Mouse (Mus musculus) MEL (cell line): ENCODE results near the gene Cwc25.

ENCODE experiments used
- CHD2 ChIP-seq: IDR thresholded peaks from 2 replicates; pipeline ENCODE4 v1.6.1; 2011; ENCODE audit warnings: low read length, improper control_type of control experiment
- CTCF ChIP-seq, 3 experiments: IDR thresholded peaks in 2 of 3; conservative IDR thresholded peaks in 1 of 3; 2 replicates each; pipeline ENCODE4 v1.5.1; 2011 to 2012; ENCODE audit warnings: low read length in 3 of 3, low read depth in 2 of 3, mild to moderate bottlenecking in 2 of 3, improper control_type of control experiment in 1 of 3, inconsistent platforms in 1 of 3, mixed read lengths in 1 of 3, moderate library complexity in 1 of 3; ENCODE audit not compliant: control insufficient read depth in 1 of 3, insufficient read depth in 1 of 3, poor library complexity in 1 of 3, severe bottlenecking in 1 of 3
- EP300 ChIP-seq, 2 experiments: IDR thresholded peaks; 2 replicates each; pipeline ENCODE4 v1.6.1; 2011; ENCODE audit warnings: improper control_type of control experiment in 2 of 2, low read length in 2 of 2, low read depth in 1 of 2, mild to moderate bottlenecking in 1 of 2
- ETS1 ChIP-seq: IDR thresholded peaks from 2 replicates; pipeline ENCODE4 v1.6.1; 2012; ENCODE audit warnings: low read depth, mild to moderate bottlenecking, inconsistent platforms, low read length, improper control_type of control experiment, moderate library complexity
- MAFK ChIP-seq: IDR thresholded peaks from 2 replicates; pipeline ENCODE4 v1.6.1; 2011; ENCODE audit warnings: low read depth, mild to moderate bottlenecking, low read length, improper control_type of control experiment, borderline replicate concordance
- MAZ ChIP-seq: IDR thresholded peaks from 2 replicates; pipeline ENCODE4 v1.6.1; 2012; ENCODE audit warnings: low read depth, mild to moderate bottlenecking, inconsistent platforms, low read length, improper control_type of control experiment
- MXI1 ChIP-seq: IDR thresholded peaks from 2 replicates; pipeline ENCODE4 v1.6.1; 2011; ENCODE audit warnings: mild to moderate bottlenecking, low read depth, low read length, improper control_type of control experiment
- NRF1 ChIP-seq: IDR thresholded peaks from 2 replicates; pipeline ENCODE4 v1.6.1; 2014; ENCODE audit warnings: low read depth, mild to moderate bottlenecking, inconsistent platforms, low read length, improper control_type of control experiment, moderate library complexity; ENCODE audit not compliant: poor library complexity, insufficient read depth, severe bottlenecking
- POLR2A ChIP-seq, 2 experiments: IDR thresholded peaks; 2 replicates each; pipeline ENCODE4 v1.6.1; 2011 to 2012; ENCODE audit warnings: low read length in 2 of 2, mild to moderate bottlenecking in 2 of 2, control low read depth in 1 of 2, improper control_type of control experiment in 1 of 2, low read depth in 1 of 2, moderate library complexity in 1 of 2; ENCODE audit not compliant: control insufficient read depth in 1 of 2, insufficient read depth in 1 of 2, poor library complexity in 1 of 2
- UBTF ChIP-seq: IDR thresholded peaks from 2 replicates; pipeline ENCODE4 v1.6.1; 2012; ENCODE audit warnings: low read depth, mild to moderate bottlenecking, inconsistent platforms, low read length, improper control_type of control experiment, moderate library complexity, borderline replicate concordance; ENCODE audit not compliant: insufficient read depth
- USF2 ChIP-seq, 2 experiments: IDR thresholded peaks; 2 replicates each; pipeline ENCODE4 v1.6.1; 2011 to 2012; ENCODE audit warnings: improper control_type of control experiment in 2 of 2, low read length in 2 of 2, borderline replicate concordance in 1 of 2, inconsistent platforms in 1 of 2, low read depth in 1 of 2, mild to moderate bottlenecking in 1 of 2; ENCODE audit not compliant: insufficient read depth in 1 of 2
- ZC3H11A ChIP-seq: IDR thresholded peaks from 2 replicates; pipeline ENCODE4 v1.6.1; 2012; ENCODE audit warnings: low read depth, mild to moderate bottlenecking, inconsistent platforms, low read length, improper control_type of control experiment

DNA sequence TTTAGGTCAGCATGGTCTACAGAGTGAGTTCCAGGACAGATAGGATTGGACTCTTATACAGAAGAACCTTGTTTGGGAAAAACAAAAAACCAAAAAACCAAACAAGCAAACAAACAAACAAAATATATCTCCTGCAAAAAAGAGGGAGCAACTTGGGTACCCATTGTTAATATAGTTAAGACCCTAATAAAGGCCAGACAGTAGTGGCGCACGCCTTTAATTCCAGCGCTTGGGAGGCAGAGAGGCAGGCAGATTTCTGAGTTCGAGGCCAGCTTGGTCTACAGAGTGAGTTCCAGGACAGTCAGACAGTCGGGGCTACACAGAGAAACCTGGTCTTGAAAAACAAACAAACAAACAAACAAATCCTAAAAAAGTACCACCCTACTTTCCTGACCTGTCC is 23.4 kb upstream of the Cwc25 start:
- TF ChIP-seq POLR2A (IDR thresholded peaks at IDR 0.05; ENCODE audit: control insufficient read depth in 1 of 2, insufficient read depth in 1 of 2, low read depth in 1 of 2, low read length in 2 of 2, poor library complexity in 1 of 2) (no peak), EP300 (IDR thresholded peaks at IDR 0.05; ENCODE audit: low read depth in 1 of 2, low read length in 2 of 2) (no peak), USF2 (IDR thresholded peaks at IDR 0.05; ENCODE audit: borderline replicate concordance in 1 of 2, insufficient read depth in 1 of 2, low read depth in 1 of 2, low read length in 2 of 2) (no peak), CTCF (IDR thresholded peaks at IDR 0.05 in 2 of 3, conservative IDR thresholded peaks at IDR 0.05 in 1 of 3; ENCODE audit: control insufficient read depth in 1 of 3, insufficient read depth in 1 of 3, low read depth in 2 of 3, low read length in 3 of 3, poor library complexity in 1 of 3, severe bottlenecking in 1 of 3) (no peak), ZC3H11A (no peak), MAFK (no peak), ETS1 (no peak), UBTF (no peak), NRF1 (no peak), MAZ (no peak), MXI1 (no peak), CHD2 (no peak)
